Mouse (Mus musculus) frontal cortex, postnatal 14 days (tissue): ENCODE results near the gene Ppp4c.

Source experiments
- DNase-seq, 2 experiments: peaks; one replicate each; pipeline ENCODE4 v3.0.0; 2022; ENCODE audit warnings: low spot score in 2 of 2

The Ppp4c gene

GRCm38 (mm10) chr7:126802134-126802889 lies 10.0 kb upstream of the Ppp4c start:
- no peak for DNase-seq

- DNase-seq, result no peak
These were observed 8.7 kb upstream of the Ppp4c start for GRCm38 (mm10) chr7:126801057-126801422.

GRCm38 (mm10) chr7:126800269-126801056 lies 8.2 kb upstream of the Ppp4c start:
- DNase-seq, result no peak

- peak; percentile 81 to 87 for DNase-seq
These were observed 7.4 kb upstream of the Ppp4c start for GRCm38 (mm10) chr7:126799468-126800268.

- DNase-seq, result peak; percentile 95 to 97
These were observed 6.8 kb upstream of the Ppp4c start for GRCm38 (mm10) chr7:126799050-126799467.

- DNase-seq, result no peak
These were observed 6.1 kb upstream of the Ppp4c start for GRCm38 (mm10) chr7:126798127-126799049.

- no peak for DNase-seq
These were observed 5.3 kb upstream of the Ppp4c start, which contains the start of gene Fam57b for GRCm38 (mm10) chr7:126797411-126798126. Gene Fam57b, plus strand, starts transcription at chr7:126797668.

- no peak for DNase-seq
These were observed 4.1 kb upstream of the Ppp4c start for GRCm38 (mm10) chr7:126796350-126796932.

GRCm38 (mm10) chr7:126795387-126796317 lies 3.4 kb upstream of the Ppp4c start:
- no peak for DNase-seq

GRCm38 (mm10) chr7:126794271-126794605 lies 1.9 kb upstream of the Ppp4c start:
- no peak for DNase-seq

- no peak for DNase-seq
These were observed 1.4 kb upstream of the Ppp4c start for GRCm38 (mm10) chr7:126793456-126794270.

GRCm38 (mm10) chr7:126792721-126793443 lies 586 bp upstream of the Ppp4c start:
- no peak for DNase-seq

GRCm38 (mm10) chr7:126789141-126789540 lies 3.2 kb downstream of the Ppp4c start:
- no peak for DNase-seq

GRCm38 (mm10) chr7:126786142-126786541 lies 6.2 kb downstream of the Ppp4c start:
- DNase-seq, result no peak

- DNase-seq, result no peak
These were observed 7.2 kb downstream of the Ppp4c start for GRCm38 (mm10) chr7:126785056-126785455.

GRCm38 (mm10) chr7:126784469-126784868 lies 7.8 kb downstream of the Ppp4c start:
- no peak for DNase-seq

- no peak for DNase-seq
These were observed 9.6 kb downstream of the Ppp4c start for GRCm38 (mm10) chr7:126782693-126783092.
